Mouse (Mus musculus): Measurements from ENCODE around the gene Rbsn.
A peak's percentile ranks its signal among the peaks of the same experiment; 100 is the strongest.

Rbsn gene

DNA sequence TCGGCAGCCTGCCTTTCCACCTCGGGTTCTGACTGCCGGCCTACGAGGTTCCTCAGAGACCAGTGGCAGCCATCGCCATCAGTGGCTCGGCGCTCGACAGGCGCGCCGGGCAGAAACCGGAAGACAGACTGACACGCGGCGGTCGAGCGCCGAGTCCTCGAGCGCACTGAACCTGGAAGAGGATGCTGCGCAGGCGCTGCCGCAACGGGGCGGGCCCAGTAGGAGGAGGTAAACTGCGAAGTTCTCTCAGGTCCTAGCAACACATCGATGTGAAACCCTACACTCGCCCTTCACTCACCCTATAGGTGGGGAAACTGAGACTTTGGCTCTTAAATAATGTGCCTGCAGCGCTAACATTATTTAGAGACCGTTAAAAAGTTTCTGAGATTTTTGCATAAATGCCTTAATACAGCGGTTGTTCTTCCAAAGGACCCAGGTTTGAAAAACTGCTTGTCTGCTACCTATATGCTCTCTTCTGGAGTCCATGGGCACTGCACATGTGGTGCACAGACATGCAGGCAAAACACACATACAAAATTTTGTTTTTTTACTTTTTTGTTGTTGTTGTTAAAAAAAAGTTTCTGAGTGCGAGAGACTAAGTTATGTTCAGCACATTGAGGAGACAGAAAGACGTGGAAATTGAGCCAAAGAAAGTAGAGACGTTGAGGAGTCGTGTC lies at the start of gene Rbsn:
Gene Rbsn, minus strand, starts transcription at position 153 of the 677 bp plus-strand sequence.
- DNase-seq (ENCODE audit: low read depth, low spot score) = peak; percentile 84

DNA sequence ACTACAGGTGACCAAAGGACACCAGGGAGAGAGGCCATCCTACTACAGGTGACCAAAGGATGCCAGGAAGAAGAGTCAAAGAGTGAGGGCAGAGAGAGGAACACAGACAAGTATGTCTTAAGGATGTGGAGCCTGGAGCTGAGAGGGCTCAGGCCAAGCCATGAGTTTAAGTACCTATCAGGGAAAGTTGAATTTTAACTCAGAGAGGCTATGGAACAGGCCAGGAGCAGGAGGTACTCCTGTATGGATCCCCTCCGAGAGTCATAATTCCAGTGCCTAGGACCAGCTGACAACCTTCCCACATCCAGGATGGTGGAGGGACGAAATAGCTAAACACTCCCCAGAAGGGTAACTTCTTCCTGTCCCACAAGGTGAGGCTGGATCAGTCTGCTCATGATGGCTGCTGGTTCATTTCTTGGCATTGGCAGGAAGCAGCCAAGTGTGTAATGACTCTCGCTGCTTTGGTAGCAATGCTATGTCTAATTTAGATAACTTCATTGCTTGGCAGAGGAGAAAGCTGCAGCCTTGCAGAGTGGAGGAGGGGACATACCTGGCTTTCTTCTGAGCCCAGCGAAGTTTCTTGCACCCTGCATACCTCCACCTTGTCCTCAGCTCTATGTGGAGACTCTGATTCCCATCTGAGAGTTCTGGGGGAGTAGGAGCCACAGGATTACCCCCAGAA lies 46.6 kb upstream of the Rbsn start:
- no peak for DNase-seq (ENCODE audit: low read depth, low spot score)

DNA sequence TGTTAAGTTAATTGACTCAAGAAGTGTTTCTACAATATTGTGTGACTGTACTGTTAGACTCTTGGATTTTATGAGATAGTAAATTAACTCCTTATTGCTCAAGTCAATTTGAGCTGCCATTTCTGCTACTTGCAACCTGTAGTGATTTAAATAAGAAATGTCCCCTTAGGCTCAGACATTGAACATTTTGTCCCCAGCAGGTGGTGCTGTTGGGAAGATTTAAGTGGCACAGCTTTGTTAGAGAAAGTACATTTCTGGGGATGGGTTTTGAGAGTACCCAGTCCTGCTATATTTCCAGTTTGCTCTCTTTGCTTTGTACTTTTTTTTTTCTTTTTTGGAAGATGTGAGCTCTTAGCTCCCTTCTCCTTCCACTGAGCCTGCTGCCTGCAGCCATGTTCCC lies 40.6 kb upstream of the Rbsn start:
- DNase-seq (ENCODE audit: low read depth, low spot score) = no peak

DNA sequence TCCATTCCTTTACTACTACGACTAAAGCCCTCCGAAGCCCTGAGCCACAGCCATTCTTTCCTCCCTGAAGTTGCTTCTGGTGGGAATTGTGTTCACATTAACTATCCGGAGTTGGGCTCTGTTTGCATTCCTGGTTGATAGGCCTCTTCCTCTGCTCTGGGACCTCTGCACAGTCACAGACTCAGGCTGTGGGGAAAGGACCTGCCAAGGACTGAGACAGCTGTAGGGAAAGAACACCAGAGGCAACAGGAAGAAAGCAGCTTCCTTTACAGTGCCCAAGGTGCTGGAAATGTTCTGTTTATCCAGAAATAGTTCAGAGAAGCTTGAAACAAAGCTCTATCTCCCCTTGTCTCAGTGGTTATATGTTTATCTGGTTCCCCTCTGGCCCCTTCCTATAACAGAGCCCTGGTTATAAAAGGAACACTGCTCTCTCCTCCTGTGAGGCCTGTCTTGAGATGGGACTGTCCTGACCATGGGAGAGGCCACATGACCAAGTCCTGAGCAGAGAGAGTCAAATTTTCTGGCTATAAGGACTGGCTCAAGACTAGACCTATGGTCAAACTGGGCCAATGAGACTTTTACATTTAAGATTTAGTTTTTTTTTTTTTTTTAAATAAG lies 38.6 kb upstream of the Rbsn start:
- DNase-seq (ENCODE audit: low read depth, low spot score) = no peak

DNA sequence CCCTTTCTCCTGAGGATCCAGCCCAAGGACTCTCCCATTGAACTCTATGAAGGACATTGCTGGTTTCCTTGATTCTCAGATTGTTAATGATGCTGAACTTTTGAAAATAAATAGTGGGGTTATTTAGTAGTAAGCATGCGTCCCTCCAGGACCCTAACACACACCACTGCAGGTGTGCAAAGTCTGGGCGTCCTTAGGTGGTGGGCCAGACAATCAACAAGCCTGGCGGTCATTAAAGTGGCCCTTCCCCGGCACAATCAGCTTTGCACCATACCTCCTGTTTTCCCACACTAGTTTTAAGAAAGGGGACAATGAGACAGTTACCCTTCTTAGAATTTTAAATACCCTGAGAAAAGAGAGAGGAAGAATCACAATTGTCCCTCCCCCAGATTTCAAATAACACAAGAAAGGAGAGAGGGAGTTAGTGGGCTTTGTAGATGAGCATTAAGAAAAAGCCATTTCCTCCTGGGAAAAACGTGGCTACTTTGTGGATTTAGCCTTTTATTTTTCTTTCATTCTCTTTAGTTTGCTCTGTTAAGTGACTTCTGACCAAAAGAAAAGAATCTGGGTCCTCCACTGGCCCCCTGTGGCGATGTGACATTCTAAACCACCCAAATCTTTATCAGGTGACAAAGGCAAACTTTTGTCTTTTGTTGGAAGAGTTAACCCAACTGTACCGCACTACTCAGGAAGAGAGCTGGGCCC lies 32.6 kb upstream of the Rbsn start:
- DNase-seq (ENCODE audit: low read depth, low spot score) = peak; percentile 43

DNA sequence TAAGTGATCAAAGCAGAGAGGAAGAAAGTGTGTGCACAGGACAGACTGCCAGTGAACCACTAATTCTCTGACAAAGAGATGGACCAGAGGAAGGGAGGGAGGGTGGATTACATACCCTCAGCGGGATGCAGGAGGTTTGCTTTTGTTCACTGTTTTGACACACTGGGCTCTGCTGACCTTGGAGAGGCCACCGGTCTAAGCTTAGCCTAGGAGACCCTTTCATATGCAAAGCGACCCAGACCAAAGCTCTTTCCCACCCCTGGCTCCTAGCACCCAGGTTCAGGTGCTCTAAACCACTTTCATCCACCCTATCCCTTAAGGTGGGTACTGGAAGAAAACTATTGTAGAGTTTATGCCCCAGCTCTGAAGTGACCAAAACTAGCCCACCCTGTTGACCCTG lies 31.6 kb upstream of the Rbsn start:
- peak; percentile 47 for DNase-seq (ENCODE audit: low read depth, low spot score)

DNA sequence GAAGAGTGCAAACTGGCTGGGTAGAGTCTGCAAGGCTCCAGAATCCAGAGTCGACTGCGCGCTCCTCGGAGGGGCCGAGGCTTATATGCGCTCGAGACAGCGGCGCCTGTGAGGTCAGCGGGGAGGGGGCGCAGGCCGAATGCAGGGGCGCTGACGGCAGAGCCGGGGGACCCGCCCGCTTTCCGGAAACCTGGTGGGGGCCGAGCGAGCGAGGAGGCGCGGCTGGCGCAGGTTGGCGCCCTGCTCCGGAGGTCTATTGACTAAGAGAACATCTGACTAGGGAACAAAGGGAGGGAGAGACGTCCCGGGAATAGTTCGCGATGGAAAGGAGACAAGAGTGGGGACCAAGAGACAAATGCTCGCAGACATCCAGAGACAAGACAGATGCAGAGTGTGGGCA lies 29.9 kb upstream of the Rbsn start, which contains the start of gene Trh:
Gene Trh, minus strand, starts transcription at position 60 of the 400 bp plus-strand sequence.
- DNase-seq (ENCODE audit: low read depth, low spot score) = no peak

DNA sequence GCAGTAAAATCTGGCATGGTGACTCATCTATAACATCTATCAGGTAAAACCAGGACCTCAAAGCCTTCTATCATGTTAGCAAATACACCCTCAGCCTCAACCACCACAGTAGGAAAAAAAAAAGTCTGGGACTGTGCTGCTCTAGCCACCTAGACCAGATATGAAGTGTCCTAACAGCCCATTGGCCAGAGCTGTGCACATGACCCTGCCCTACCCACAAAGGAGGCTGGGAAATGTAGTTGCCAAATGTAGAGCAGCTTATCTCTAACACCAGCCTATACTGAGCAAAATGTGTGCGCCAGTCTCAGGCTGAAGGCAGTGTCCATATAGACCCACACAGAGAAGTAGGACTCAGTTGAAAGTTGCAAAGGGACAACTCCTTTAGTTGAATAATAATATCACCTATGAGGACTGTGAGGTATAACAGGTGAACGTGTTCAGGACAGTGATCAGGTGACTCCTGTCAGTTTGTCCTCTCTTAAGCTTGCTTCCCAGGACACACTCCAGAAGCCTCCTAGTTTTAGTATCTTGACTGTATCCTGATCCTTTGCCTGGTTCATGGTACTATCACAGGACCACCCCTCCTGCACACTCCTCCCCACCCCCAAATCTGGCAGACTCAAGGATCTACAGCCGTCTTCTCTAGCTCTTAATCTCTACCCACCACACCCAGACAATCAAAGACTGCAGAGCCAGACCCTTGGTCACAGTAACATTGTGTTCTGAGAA lies 26.6 kb upstream of the Rbsn start:
- no peak for DNase-seq (ENCODE audit: low read depth, low spot score)

DNA sequence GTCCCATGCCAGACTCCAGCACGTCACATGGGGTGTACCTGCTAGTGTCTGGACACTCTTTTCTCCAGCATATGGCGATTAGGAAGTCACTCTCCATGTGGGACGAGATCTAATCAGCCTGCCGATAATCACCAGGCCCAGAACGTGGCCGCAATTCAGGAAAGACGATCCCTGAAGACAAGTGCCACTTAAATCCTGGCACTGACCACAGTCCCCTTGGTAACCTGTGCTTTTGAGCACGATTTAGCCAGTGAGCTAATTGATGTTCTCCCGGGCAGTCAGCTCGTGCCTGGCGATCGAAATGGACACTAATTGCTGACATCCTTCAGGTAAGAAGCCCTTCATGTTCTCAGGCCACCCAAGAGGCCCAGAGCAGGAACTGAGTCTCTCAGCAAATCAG lies 20.3 kb upstream of the Rbsn start:
- DNase-seq (ENCODE audit: low read depth, low spot score) = no peak

DNA sequence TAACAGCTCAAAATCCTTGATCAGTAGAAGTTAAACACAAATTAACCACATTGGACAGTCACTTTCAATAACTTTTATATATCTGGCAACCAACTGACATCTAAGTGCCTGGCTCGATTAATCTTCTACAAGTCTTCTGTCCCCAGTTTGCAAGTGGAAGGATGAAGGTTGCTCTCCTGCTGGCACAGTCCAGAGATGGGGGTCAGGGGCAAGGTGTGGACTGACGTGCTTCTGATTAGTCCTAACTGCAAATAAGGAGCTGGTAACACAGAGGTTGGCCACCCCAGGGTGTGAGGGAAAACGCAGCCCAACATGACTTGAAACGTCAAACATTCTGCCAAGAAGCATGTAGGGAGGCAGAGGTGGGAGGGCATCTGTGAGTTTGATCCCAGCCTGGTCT lies 17.0 kb upstream of the Rbsn start:
- DNase-seq (ENCODE audit: low read depth, low spot score) = no peak

DNA sequence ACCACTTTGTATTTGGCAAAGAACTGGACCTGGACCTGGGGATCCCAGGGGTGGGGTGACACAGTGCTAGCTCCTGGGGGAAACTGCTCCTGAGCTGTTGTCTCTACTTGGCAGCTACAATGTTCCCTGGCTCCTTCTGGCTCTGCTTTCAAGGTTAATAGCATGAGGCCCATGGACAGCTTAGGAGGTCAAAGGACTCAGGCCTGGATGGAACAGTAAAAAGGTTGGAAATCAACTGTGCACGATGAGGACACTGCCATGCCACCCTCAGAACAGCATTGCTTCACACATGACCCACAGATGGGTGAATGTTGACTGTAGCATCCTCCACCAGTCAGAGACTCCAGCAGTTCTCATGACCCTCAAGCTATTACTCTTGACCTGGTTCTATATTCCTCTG lies 16.6 kb upstream of the Rbsn start:
- no peak for DNase-seq (ENCODE audit: low read depth, low spot score)

DNA sequence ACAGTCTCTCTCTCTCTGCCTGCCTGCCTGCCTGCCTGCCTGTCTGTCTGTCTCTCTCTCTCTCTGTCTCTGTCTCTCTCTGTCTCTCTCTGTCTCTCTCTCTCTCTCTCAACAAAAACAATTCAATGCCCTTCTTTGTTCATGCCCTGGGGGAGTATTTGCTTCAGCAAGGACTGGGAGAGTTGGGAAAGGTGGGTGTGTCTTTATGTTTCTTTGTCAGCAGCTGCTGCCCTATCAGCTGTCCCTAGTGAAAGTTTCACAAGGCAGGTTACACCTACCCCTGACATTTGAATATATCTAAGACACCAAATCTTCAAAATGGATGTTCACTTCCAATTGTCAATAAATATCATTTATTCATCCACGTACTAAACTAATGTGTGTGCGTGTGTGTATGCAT lies 14.9 kb upstream of the Rbsn start:
- DNase-seq (ENCODE audit: low read depth, low spot score) = no peak

DNA sequence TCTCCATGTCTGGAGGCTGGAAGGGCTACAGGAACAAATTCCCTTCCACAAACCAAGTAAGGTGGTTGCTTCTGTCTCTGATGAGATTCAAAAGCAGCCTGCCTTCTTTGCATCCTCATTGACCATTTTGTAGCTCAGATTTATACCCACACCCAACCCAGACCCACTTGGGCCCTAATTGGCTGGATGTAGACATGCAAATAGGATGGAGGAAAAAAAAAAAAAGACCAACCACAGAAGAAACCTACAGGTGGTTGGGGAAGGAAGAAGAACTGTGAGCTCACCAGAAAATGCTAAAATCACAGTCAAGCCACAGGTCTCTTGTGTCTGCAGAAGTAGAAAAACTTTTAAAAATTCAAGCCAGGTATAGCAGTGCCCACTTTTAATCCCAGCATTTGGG lies 14.4 kb upstream of the Rbsn start:
- no peak for DNase-seq (ENCODE audit: low read depth, low spot score)

DNA sequence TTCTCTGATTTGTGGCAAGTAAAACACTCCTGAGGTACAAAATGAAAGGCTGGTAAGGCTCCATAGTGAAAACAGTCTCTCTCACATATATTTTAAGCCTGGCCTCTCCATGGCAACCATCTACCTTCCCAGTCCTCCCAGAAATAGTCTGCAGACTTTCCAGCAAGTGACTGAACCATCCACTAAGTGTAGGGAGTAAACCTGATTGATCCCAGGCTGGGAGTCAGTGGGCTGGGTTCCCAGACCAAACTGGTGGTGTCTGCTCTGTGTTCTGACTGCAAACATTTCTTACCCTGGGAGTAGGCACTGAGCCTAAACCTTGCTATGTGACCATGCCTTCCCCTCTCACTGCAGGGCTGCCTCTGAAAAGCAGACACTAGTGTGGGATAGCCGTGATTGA lies 10.3 kb upstream of the Rbsn start:
- DNase-seq (ENCODE audit: low read depth, low spot score) = no peak

DNA sequence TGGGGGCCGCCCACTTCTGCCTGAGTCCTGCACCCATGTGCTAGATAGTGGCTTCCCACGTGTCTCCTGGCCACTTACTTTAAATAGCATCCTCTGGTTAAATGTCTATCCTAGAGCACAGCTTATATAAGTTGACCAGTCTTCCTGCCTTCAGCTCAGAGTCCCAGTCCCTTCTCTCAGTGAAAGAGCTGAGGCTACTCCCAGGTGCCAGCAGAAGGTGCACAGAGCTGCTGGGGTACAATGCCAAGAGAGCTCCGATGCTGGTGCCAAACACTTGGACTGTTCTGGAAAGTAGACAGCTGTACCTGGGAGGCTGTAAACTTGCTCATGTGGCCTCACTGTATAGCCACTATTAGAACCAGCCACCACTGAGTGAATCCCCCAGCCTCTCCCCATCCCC lies 7.3 kb upstream of the Rbsn start:
- no peak for DNase-seq (ENCODE audit: low read depth, low spot score)

DNA sequence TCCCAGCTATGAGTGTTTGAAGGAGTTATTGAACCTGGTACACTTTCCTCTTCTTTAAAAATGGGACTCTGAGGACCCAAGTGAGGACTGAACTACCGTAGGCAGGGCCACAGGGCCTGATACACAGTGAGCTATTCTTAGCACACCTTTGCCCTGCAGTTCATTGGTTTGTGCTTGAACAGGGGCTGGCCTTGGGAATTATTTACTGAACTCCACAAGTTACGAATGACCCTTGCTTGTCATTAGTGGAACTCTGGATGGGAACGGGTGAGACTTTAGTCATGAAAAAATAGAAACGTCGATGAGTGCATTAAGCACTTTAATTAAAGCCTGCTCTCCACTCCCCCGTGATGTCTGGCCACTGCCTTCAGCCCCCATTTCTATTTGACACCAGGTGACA lies 6.9 kb upstream of the Rbsn start:
- DNase-seq (ENCODE audit: low read depth, low spot score) = no peak

DNA sequence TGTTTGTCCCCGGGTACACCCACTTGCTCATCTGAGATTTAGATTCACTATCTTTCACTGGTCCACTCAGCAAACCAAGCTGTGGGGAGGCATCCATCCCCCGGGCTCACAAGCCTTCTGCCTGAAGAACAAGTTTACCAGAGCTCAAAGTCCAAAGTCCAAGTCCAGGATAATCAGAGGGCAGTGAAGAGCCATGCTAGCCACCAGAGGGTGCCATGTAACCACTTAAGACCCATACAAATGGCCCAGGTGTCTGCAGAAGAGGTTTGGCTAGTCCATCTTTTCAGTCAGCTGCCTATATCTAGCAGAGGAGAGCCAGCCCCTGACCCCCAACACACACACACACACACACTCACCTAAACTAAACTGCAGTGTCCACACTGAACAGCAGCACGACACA lies 4.7 kb upstream of the Rbsn start:
- peak; percentile 29 for DNase-seq (ENCODE audit: low read depth, low spot score)

DNA sequence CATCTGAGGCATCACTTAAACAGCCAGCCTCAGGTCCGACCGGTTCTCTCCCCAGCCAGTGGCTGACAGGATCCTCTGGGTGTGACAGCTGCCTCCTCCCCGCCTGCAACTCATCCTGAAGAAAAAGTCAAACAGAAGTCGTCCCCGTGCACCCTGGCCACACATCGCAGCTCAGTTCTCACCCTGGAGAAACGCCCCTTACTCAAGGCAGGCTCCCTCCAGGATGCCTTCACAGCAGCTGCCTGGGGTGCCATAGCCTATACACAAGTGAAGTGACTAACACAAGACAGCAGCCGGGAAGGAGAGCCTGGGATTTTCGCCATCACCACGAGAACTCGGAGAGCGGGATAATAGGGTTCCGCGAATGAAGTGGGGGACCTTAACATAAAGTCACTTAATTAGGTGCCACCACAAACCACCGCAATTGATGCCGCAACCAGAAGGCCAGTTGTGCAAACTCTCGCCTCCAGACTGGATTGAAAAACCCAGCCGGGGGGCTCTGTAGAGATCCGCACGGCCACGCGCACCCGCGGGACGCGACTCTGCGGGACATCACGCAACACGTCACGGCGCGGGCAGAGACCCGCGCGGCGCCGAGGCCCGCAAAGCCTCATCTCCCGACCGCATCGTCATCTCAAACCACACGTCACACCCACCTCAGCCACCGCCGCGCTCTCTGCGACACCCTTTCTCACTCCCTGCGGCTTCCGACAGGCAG lies 511 bp downstream of the Rbsn start:
- no peak for DNase-seq (ENCODE audit: low read depth, low spot score)

DNA sequence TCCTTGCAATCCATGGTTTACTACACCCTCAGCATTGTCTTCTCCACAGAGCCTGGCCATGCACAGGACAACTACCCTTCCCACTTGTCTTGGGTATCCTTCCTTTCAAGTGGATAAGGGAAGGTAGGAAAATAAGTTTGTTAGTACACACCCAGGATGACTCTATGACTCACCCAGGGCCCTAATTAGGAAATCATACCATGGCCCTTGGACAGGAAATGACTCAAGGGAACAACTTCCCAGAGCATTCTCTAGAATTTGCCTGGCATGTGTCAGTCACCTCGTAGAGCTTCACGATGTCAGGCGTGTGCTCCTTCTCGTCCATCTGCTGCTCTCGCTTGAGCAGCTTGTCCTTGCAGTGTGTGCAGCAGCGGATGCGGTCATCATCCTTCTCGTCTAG lies 15.3 kb downstream of the Rbsn start:
- DNase-seq (ENCODE audit: low read depth, low spot score) = no peak

DNA sequence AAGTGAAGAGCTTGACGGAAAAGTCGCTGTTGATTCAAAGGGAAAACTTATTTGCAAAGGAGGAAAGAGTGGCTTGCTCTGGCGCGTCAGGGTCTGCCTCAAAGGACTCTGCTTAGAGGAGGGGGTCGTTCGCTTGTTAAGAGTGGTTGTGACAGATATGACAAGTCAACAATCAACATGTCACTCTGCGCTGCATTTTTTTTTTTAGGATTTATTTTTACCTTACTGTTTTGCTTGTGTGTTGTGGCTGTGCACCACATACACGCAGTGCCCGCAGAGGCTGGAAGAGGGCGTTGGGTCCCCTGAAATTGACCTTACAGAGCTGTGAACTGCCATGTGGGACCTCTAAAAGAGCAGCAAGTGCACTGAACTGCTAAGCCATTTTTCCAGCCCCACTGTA lies 30.5 kb downstream of the Rbsn start:
- no peak for DNase-seq (ENCODE audit: low read depth, low spot score)

DNA sequence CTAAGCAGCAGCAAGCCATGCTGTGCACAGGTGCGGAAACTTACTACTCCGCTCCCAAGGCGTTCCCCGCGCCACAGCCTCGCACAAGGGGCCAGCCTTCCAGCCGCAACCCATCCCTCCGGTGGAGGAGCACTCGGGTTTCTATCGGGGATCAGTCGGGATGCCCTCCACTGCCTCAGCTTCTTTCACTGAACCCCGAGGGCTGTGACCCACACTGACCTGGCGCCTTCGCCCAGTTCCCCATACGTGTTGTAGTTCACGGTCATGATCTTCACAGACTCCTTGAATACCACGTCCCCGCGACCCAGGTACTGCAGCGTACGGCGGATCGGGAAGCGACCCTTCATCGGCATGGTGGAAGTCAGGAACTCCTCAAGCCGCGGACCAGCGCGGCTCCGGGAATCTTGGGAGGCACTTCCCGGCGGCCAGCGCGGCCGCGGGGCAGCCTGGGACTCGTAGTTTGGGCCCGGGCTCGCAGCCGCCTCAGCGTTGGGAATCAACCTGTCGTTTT lies 31.0 kb downstream of the Rbsn start, which contains the start of gene Mrps25:
Gene Mrps25, minus strand, starts transcription at position 413 of the 511 bp plus-strand sequence.
- peak; percentile 54 for DNase-seq (ENCODE audit: low read depth, low spot score)
